Mouse (Mus musculus): ENCODE measurements around the gene Dna2. TPM values are rescaled to one million over a fixed set of nuclear protein-coding genes. Genes with fewer than 3 reads are reported as not detected.

Gene Dna2
- polyA plus RNA-seq, 1 experiment: 5.7 TPM

GRCm38 (mm10) chr10:62984495-62984894, 37.7 kb downstream of the Dna2 start:
- peaks cover 22% of the 10 kb centered on the region for H3K79me2 ChIP-seq (ENCODE audit: control insufficient read depth, insufficient read depth)
- no peak overlapping the region for H3ac ChIP-seq (ENCODE audit: control insufficient read depth, insufficient read length, low read depth)
- H3K36me3 ChIP-seq (ENCODE audit: control insufficient read depth, insufficient read depth): peaks cover 34% of the 10 kb centered on the region
- H3K4me3 ChIP-seq (ENCODE audit: insufficient read depth, poor library complexity, severe bottlenecking): no peak overlapping the region
- H3K79me3 ChIP-seq (ENCODE audit: low read depth): peaks cover 6% of the 10 kb centered on the region
- TF ChIP-seq USF1 (IDR thresholded peaks at IDR 0.05; ENCODE audit: low read depth) (no peak), FOSL1 (IDR thresholded peaks at IDR 0.05; ENCODE audit: insufficient read depth, low read length, poor library complexity, severe bottlenecking) (no peak), MYOG (IDR thresholded peaks at IDR 0.05; ENCODE audit: control insufficient read depth, extremely low read depth, insufficient read length) (no peak), MAX (IDR thresholded peaks at IDR 0.05) (no peak), MYOD1 (IDR thresholded peaks at IDR 0.05; ENCODE audit: control insufficient read depth, insufficient read length, low read depth) (no peak), CTCF (IDR thresholded peaks at IDR 0.05; ENCODE audit: control insufficient read depth, insufficient read depth, insufficient read length) (no peak), CEBPB (IDR thresholded peaks at IDR 0.05; ENCODE audit: low read depth) (no peak)
- H3K27me3 ChIP-seq (ENCODE audit: control insufficient read depth, insufficient read depth, insufficient read length): no peaks in the 10 kb centered on the region

- peaks cover 44% of the 10 kb centered on the region for H3K36me3 ChIP-seq (ENCODE audit: control insufficient read depth, insufficient read depth)
- H3K79me3 ChIP-seq (ENCODE audit: low read depth): peaks cover 2% of the 10 kb centered on the region
These were observed 40.5 kb downstream of the Dna2 start for GRCm38 (mm10) chr10:62987341-62987740.

GRCm38 (mm10) chr10:62990636-62991035, 43.8 kb downstream of the Dna2 start:
- Histone ChIP-seq H3K4me3 (ENCODE audit: insufficient read depth, poor library complexity, severe bottlenecking) (no peak overlapping the region), H3ac (ENCODE audit: control insufficient read depth, insufficient read length, low read depth) (no peak overlapping the region), H3K27me3 (ENCODE audit: control insufficient read depth, insufficient read depth, insufficient read length) (no peaks in the 10 kb centered on the region), H3K79me3 (ENCODE audit: low read depth) (no peaks in the 10 kb centered on the region), H3K79me2 (ENCODE audit: control insufficient read depth, insufficient read depth) (no peaks in the 10 kb centered on the region), H3K36me3 (ENCODE audit: control insufficient read depth, insufficient read depth) (peaks cover 53% of the 10 kb centered on the region)
- no peak for TF ChIP-seq CTCF (IDR thresholded peaks at IDR 0.05; ENCODE audit: control insufficient read depth, insufficient read depth, insufficient read length)
- TF ChIP-seq MYOD1 (IDR thresholded peaks at IDR 0.05; ENCODE audit: control insufficient read depth, insufficient read length, low read depth): no peak
- TF ChIP-seq FOSL1 (IDR thresholded peaks at IDR 0.05; ENCODE audit: insufficient read depth, low read length, poor library complexity, severe bottlenecking): no peak
- TF ChIP-seq USF1 (IDR thresholded peaks at IDR 0.05; ENCODE audit: low read depth): no peak
- TF ChIP-seq MAX (IDR thresholded peaks at IDR 0.05): no peak

More at GRCm38 (mm10) chr10:62987341-62987740, 40.5 kb downstream of the Dna2 start:
- H3K27me3 ChIP-seq (ENCODE audit: control insufficient read depth, insufficient read depth, insufficient read length): no peaks in the 10 kb centered on the region
- TF ChIP-seq FOSL1 (IDR thresholded peaks at IDR 0.05; ENCODE audit: insufficient read depth, low read length, poor library complexity, severe bottlenecking) (no peak), CTCF (IDR thresholded peaks at IDR 0.05; ENCODE audit: control insufficient read depth, insufficient read depth, insufficient read length) (no peak), CEBPB (IDR thresholded peaks at IDR 0.05; ENCODE audit: low read depth) (no peak), USF1 (IDR thresholded peaks at IDR 0.05; ENCODE audit: low read depth) (no peak), MAX (IDR thresholded peaks at IDR 0.05) (no peak), MYOG (IDR thresholded peaks at IDR 0.05; ENCODE audit: control insufficient read depth, extremely low read depth, insufficient read length) (no peak), MYOD1 (IDR thresholded peaks at IDR 0.05; ENCODE audit: control insufficient read depth, insufficient read length, low read depth) (no peak)
- H3K79me2 ChIP-seq (ENCODE audit: control insufficient read depth, insufficient read depth): peaks cover 1% of the 10 kb centered on the region
- no peak overlapping the region for H3ac ChIP-seq (ENCODE audit: control insufficient read depth, insufficient read length, low read depth)
- H3K4me3 ChIP-seq (ENCODE audit: insufficient read depth, poor library complexity, severe bottlenecking): no peak overlapping the region

- no peaks in the 10 kb centered on the region for H3K27me3 ChIP-seq (ENCODE audit: control insufficient read depth, insufficient read depth, insufficient read length)
- H3K36me3 ChIP-seq (ENCODE audit: control insufficient read depth, insufficient read depth): peaks cover 65% of the 10 kb centered on the region
- H3K79me3 ChIP-seq (ENCODE audit: low read depth): no peaks in the 10 kb centered on the region
- H3K4me3 ChIP-seq (ENCODE audit: insufficient read depth, poor library complexity, severe bottlenecking): no peak overlapping the region
- H3ac ChIP-seq (ENCODE audit: control insufficient read depth, insufficient read length, low read depth): no peak overlapping the region
- H3K79me2 ChIP-seq (ENCODE audit: control insufficient read depth, insufficient read depth): no peaks in the 10 kb centered on the region
- TF ChIP-seq CTCF (IDR thresholded peaks at IDR 0.05; ENCODE audit: control insufficient read depth, insufficient read depth, insufficient read length) (no peak), USF1 (IDR thresholded peaks at IDR 0.05; ENCODE audit: low read depth) (no peak), MYOG (IDR thresholded peaks at IDR 0.05; ENCODE audit: control insufficient read depth, extremely low read depth, insufficient read length) (no peak), MYOD1 (IDR thresholded peaks at IDR 0.05; ENCODE audit: control insufficient read depth, insufficient read length, low read depth) (no peak), FOSL1 (IDR thresholded peaks at IDR 0.05; ENCODE audit: insufficient read depth, low read length, poor library complexity, severe bottlenecking) (no peak), MAX (IDR thresholded peaks at IDR 0.05) (no peak), CEBPB (IDR thresholded peaks at IDR 0.05; ENCODE audit: low read depth) (no peak)
These were observed 47.2 kb downstream of the Dna2 start for GRCm38 (mm10) chr10:62993991-62994390.

- no peak overlapping the region for H3ac ChIP-seq (ENCODE audit: control insufficient read depth, insufficient read length, low read depth)
- H3K79me2 ChIP-seq (ENCODE audit: control insufficient read depth, insufficient read depth): no peaks in the 10 kb centered on the region
- H3K36me3 ChIP-seq (ENCODE audit: control insufficient read depth, insufficient read depth): peaks cover 79% of the 10 kb centered on the region
- H3K27me3 ChIP-seq (ENCODE audit: control insufficient read depth, insufficient read depth, insufficient read length): no peaks in the 10 kb centered on the region
- TF ChIP-seq MYOG (IDR thresholded peaks at IDR 0.05; ENCODE audit: control insufficient read depth, extremely low read depth, insufficient read length) (no peak), USF1 (IDR thresholded peaks at IDR 0.05; ENCODE audit: low read depth) (no peak), CEBPB (IDR thresholded peaks at IDR 0.05; ENCODE audit: low read depth) (no peak), MYOD1 (IDR thresholded peaks at IDR 0.05; ENCODE audit: control insufficient read depth, insufficient read length, low read depth) (no peak), FOSL1 (IDR thresholded peaks at IDR 0.05; ENCODE audit: insufficient read depth, low read length, poor library complexity, severe bottlenecking) (no peak), MAX (IDR thresholded peaks at IDR 0.05) (no peak), CTCF (IDR thresholded peaks at IDR 0.05; ENCODE audit: control insufficient read depth, insufficient read depth, insufficient read length) (no peak)
- no peaks in the 10 kb centered on the region for H3K79me3 ChIP-seq (ENCODE audit: low read depth)
- H3K4me3 ChIP-seq (ENCODE audit: insufficient read depth, poor library complexity, severe bottlenecking): no peak overlapping the region
These were observed 53.8 kb downstream of the Dna2 start for GRCm38 (mm10) chr10:63000584-63000983.

GRCm38 (mm10) chr10:63003252-63003651, 56.4 kb downstream of the Dna2 start:
- Histone ChIP-seq H3ac (ENCODE audit: control insufficient read depth, insufficient read length, low read depth) (no peak overlapping the region), H3K4me3 (ENCODE audit: insufficient read depth, poor library complexity, severe bottlenecking) (no peak overlapping the region), H3K79me3 (ENCODE audit: low read depth) (no peaks in the 10 kb centered on the region), H3K36me3 (ENCODE audit: control insufficient read depth, insufficient read depth) (peaks cover 89% of the 10 kb centered on the region), H3K79me2 (ENCODE audit: control insufficient read depth, insufficient read depth) (no peaks in the 10 kb centered on the region), H3K27me3 (ENCODE audit: control insufficient read depth, insufficient read depth, insufficient read length) (no peaks in the 10 kb centered on the region)
- TF ChIP-seq CEBPB (IDR thresholded peaks at IDR 0.05; ENCODE audit: low read depth): no peak
- no peak for TF ChIP-seq MYOD1 (IDR thresholded peaks at IDR 0.05; ENCODE audit: control insufficient read depth, insufficient read length, low read depth)
- no peak for TF ChIP-seq FOSL1 (IDR thresholded peaks at IDR 0.05; ENCODE audit: insufficient read depth, low read length, poor library complexity, severe bottlenecking)
- TF ChIP-seq MYOG (IDR thresholded peaks at IDR 0.05; ENCODE audit: control insufficient read depth, extremely low read depth, insufficient read length): no peak
- no peak for TF ChIP-seq CTCF (IDR thresholded peaks at IDR 0.05; ENCODE audit: control insufficient read depth, insufficient read depth, insufficient read length)
- TF ChIP-seq MAX (IDR thresholded peaks at IDR 0.05): no peak
- TF ChIP-seq USF1 (IDR thresholded peaks at IDR 0.05; ENCODE audit: low read depth): no peak

All from C2C12 (cell line).